Mouse (Mus musculus) testis, adult 2 months (tissue): ENCODE measurements at regions not wholly inside any gene's neighbourhood (a gene's known extent, or its start where the extent isn't known, plus 50 kb on each side); places are given as distances from the start of the nearest gene placed in this dataset.

Experiments
- H3K27ac ChIP-seq: fragments of 200-500 bp; 2 replicates; pipeline ENCODE4 v1.5.1; 2012; ENCODE audit warnings: low read depth, low read length; ENCODE audit not compliant: control insufficient read depth, insufficient read depth
- H3K27me3 ChIP-seq: fragments of 200-500 bp; 2 replicates; pipeline ENCODE4 v1.6.1; 2012; ENCODE audit warnings: mild to moderate bottlenecking, low read length, moderate library complexity; ENCODE audit not compliant: control insufficient read depth, insufficient read depth
- H3K36me3 ChIP-seq: fragments of 200-500 bp; 2 replicates; pipeline ENCODE4 v1.6.1; 2012; ENCODE audit warnings: mild to moderate bottlenecking, low read length; ENCODE audit not compliant: control insufficient read depth, insufficient read depth
- H3K4me1 ChIP-seq: fragments of 200-500 bp; 2 replicates; pipeline ENCODE4 v1.6.1; 2012; ENCODE audit warnings: low read length; ENCODE audit not compliant: control insufficient read depth, insufficient read depth
- H3K4me3 ChIP-seq: fragments of 200-500 bp; 2 replicates; pipeline ENCODE4 v1.5.1; 2012; ENCODE audit warnings: low read depth, mild to moderate bottlenecking, low read length, moderate library complexity, mixed read lengths; ENCODE audit not compliant: control insufficient read depth
- CTCF ChIP-seq: fragments of 200-500 bp; IDR thresholded peaks from 2 replicates; pipeline ENCODE4 v1.5.1; 2012; ENCODE audit warnings: low read depth, mild to moderate bottlenecking, inconsistent platforms, low read length, moderate library complexity; ENCODE audit not compliant: control insufficient read depth, insufficient read depth, insufficient replicate concordance
- POLR2A ChIP-seq: fragments of 200-500 bp; IDR thresholded peaks from 2 replicates; pipeline ENCODE4 v1.6.1; 2012; ENCODE audit warnings: low read depth, mild to moderate bottlenecking, inconsistent platforms, low read length, moderate library complexity; ENCODE audit not compliant: control insufficient read depth

DNA sequence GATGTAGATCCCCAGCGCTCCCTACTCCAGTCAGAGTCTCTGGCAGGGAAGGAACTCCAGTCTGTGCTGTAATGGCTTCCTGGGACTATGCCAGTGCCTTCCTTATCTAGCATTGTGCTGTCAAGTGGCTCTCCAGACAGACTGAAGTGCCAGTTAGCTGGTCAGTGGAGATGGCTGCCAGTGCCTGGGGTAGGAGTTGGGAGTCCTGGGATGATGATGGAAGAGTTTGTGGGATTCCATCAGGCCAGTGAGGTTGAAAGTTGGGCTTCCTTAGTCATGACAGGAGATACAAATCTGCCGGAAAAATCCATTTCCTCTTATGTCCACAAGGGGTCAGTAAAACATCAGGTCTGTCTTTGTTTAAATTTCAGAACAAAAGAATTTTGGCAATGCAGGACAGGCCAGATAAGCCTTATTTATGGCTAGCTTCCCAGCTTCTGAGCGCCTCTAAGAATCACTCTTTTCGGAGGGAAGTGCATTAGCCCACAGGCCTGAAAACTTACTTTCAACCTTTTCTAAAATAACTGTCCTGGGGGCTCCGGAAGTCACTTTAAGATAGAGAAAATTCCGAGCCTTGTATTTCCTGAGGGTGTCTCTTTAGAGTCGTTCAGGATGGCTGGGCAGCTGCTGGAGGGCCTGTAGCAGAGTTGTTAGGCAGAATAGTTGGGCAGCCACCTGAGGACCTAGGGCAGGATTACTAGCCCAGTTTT is 79.5 kb upstream of the Camk1g start:
- H3K27ac ChIP-seq = no peak overlapping the region

DNA sequence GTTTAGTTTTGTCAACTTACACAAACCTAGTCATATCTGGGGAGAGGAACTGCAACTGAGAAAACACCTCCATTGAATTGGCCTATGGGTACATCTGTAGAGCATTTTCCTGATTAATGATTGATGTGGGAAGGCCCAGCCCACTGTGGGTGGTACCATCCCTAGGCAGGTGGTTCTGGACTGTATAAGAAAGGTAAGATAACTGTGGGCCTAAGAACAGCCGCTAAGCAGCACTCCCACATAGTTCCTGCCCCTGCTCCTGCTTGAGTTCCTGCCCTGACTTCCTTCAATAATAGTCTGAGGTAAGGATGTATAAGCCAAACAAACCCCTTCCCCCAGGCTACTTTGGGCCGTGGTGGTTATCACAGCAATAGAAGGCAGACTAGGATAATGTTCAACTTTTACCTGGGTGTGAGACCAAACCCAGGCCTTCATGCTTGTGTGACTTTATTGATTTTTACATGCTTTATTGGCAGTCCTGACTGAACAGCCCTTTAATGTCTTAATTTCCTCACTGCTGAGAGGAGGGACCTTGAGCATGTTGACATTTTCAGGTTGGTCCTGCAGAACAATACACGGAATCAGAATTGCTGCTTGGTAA is 78.8 kb upstream of the Camk1g start:
- H3K27me3 ChIP-seq = no peaks in the 10 kb centered on the region
- no peak overlapping the region for H3K27ac ChIP-seq
- no peaks in the 10 kb centered on the region for H3K36me3 ChIP-seq
- no peak overlapping the region for H3K4me3 ChIP-seq
- no peaks in the 10 kb centered on the region; the same call in 1 of the 2 replicates for H3K4me1 ChIP-seq
- TF ChIP-seq CTCF (no peak), POLR2A (no peak)

More for the DNA sequence above, 79.5 kb upstream of the Camk1g start:
- H3K4me1 ChIP-seq = no peaks in the 10 kb centered on the region; the same call in 1 of the 2 replicates
- no peaks in the 10 kb centered on the region for H3K36me3 ChIP-seq
- TF ChIP-seq POLR2A (no peak), CTCF (peak; percentile 3; the same call in 1 of the 2 replicates)
- no peaks in the 10 kb centered on the region for H3K27me3 ChIP-seq
- no peak overlapping the region for H3K4me3 ChIP-seq

DNA sequence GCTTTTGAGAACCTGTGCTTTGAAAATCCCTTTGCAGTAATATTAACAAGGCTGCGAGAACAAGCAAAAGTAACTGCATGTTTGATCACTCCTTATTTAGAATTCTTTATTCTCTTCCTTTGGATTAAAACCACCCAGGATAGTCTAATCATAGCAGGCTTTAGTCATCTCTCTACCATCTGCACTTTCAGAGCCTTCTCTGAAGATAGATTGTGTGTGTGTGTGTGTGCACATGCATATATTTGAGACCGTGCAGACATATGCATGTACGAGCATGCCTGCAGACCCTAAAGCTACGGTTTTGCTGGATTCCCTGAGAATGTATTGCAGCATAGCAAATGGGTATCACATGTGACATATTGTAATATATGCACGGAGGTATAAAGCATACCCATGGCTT is 77.5 kb upstream of the Camk1g start:
- Histone ChIP-seq H3K4me1 (no peaks in the 10 kb centered on the region; the same call in 1 of the 2 replicates), H3K27me3 (no peaks in the 10 kb centered on the region), H3K27ac (no peak overlapping the region), H3K36me3 (no peaks in the 10 kb centered on the region), H3K4me3 (no peak overlapping the region)
- no peak for TF ChIP-seq CTCF
- TF ChIP-seq POLR2A = no peak

DNA sequence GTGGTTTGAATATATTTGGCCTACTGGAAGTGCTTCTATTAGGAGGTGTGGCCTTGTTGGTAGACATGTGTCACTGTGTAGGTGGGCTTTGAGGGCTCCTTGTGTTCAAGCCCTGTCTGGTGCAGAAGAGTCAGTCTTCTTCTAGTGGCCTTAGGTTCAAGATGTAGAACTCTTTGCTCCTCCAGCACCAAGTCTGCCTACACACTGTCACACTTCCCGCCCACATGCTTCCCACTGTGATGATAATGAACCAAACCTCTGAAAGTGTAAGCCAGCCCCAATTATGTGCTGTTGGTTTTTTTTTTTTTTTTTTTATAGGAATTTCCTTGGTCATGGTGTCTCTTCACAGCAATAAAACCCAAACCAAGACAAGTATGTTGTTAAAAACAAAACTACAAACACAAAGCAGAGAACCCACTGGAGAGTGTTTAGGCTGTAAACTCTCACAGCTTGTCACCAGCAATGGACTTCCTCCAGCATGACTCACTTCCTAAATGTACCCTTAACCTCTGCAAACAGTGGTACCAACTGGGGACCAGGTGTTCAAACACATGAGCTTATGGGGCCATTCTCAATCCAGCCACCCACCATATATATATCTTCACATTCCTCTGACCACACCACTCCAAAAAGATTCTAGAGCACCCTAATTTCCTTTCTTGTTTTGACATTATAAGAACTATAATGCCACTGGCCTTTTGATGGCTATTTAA is 74.0 kb upstream of the Camk1g start:
- Histone ChIP-seq H3K27me3 (no peaks in the 10 kb centered on the region), H3K4me1 (no peaks in the 10 kb centered on the region; the same call in 1 of the 2 replicates), H3K4me3 (no peak overlapping the region), H3K36me3 (no peaks in the 10 kb centered on the region), H3K27ac (no peak overlapping the region)
- TF ChIP-seq CTCF (no peak), POLR2A (no peak)

DNA sequence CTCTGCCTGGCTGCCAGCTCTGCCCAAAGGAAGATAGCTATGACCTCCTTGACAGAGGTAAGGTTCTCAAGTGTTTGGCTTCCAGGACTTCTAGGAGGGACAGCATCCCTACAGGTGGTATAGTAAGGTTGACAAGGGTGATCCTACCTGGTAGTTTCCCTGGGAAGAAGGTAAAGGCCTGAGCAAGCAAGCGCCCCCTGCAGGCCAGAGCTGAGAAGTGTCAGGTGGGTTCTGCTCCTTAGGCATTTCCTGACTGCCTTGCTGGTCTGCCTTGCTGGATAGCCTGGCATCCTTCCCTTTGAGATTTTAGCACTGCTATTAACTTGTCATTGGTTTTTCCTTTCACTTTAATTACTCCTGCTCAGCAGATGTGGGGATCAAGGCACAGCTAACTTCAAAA is 70.4 kb upstream of the Camk1g start:
- no peak overlapping the region for H3K4me3 ChIP-seq
- no peaks in the 10 kb centered on the region for H3K36me3 ChIP-seq
- TF ChIP-seq POLR2A = no peak
- TF ChIP-seq CTCF = peak; percentile 83; the same call in 1 of the 2 replicates
- no peak overlapping the region for H3K27ac ChIP-seq
- H3K4me1 ChIP-seq = no peaks in the 10 kb centered on the region; the same call in 1 of the 2 replicates
- no peaks in the 10 kb centered on the region for H3K27me3 ChIP-seq

DNA sequence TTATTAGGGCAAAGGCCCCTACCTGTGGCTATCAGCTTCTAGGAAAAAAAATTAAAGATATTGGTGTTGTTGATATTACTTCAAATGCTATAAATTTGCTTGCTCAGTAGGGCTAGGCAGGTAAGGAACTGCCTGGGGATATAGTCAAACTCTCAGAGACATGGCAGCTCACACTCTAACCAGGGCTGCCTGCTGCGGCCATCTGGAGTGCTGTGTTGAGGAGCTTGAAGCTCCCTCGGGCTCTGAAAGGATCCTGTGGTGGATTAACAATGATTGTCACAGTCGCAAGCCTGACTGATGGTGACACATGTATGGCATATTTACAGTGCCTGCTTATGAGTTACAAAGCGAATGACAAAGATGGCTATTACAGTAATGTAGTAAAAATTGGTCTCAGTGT is 64.2 kb upstream of the Camk1g start:
- Histone ChIP-seq H3K27ac (no peak overlapping the region), H3K27me3 (no peaks in the 10 kb centered on the region), H3K4me3 (no peak overlapping the region), H3K4me1 (no peaks in the 10 kb centered on the region), H3K36me3 (no peaks in the 10 kb centered on the region)
- TF ChIP-seq POLR2A = no peak
- TF ChIP-seq CTCF = no peak

DNA sequence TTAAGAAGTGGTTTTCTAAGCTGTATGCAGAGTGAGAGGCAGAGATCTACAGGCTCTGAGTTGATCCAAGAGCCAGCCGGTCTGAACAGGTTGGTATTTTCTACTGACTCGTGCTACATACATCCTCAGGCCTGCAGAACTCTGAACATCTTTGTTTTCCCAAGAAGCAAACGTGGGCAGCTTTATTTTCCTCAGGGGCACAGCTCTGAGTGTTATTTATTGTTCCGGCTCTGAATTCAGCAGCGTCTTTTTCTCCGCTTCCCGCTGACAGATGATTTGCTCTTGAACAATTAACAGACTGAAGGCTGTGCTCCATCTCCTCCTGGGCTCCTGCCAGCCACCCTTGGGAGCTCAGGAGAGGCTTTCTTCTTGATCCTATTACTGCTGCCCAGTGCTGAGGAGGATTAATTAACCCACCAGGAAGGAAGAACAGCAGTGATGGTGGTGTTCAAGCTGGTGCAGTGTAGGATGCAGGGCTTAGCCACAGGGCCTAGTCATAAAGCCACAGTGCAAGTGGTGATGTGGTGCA is 63.5 kb upstream of the Camk1g start:
- no peaks in the 10 kb centered on the region for H3K4me1 ChIP-seq
- H3K36me3 ChIP-seq = no peaks in the 10 kb centered on the region
- H3K27ac ChIP-seq = no peak overlapping the region
- no peaks in the 10 kb centered on the region for H3K27me3 ChIP-seq
- TF ChIP-seq POLR2A = no peak
- TF ChIP-seq CTCF = no peak
- no peak overlapping the region for H3K4me3 ChIP-seq
